Mouse (Mus musculus): ENCODE data around the gene Gabpb1. TPM values are rescaled to one million over a fixed set of nuclear protein-coding genes. Genes with fewer than 3 reads are reported as not detected.

Gabpb1 gene
- polyA plus RNA-seq (2012; rRNA removed), result 26.2 and 32.1 TPM in 2 replicates

DNA sequence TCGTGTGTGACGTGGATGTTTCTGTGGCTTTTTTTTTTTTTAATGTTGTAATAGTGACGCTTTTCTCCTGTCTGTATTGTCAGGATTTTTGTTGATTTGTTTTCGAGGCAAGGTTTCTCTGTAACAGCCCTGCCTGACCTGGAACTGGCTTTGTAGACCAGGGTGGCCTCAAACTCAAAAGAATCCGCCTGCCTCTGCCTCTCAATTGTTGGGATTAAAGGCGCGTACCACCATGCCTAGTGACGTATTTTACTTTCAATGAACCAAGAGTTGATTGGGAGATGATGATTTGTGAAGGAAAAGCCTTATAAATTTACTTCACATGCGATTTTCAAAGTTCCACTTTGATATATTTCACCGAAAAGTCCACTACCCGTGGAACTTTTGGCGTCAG lies at the start of gene Gabpb1:
TSS of gene Gabpb1 (minus strand) at position 216 of the 394 bp plus-strand sequence.
- Histone ChIP-seq H3K27ac (ENCODE audit: control insufficient read depth, insufficient read depth, low read length) (peak within 1 kb of the TSS; percentile 86), H3K36me3 (ENCODE audit: control insufficient read depth, insufficient read depth, low read length) (no peaks in the 10 kb centered on the region), H3K4me3 (ENCODE audit: control insufficient read depth, insufficient read depth, low read length) (peak within 1 kb of the TSS; percentile 91), H3K27me3 (ENCODE audit: control insufficient read depth, insufficient read depth, low read length) (no peaks in the 10 kb centered on the region), H3K4me1 (replicated peaks; ENCODE audit: control insufficient read depth, insufficient read depth, low read length) (peaks cover 4% of the 10 kb centered on the region)
- no peak for TF ChIP-seq POLR2A (IDR thresholded peaks at IDR 0.05; ENCODE audit: control insufficient read depth, extremely low read depth, insufficient read depth, low read length, poor library complexity)
- no peak for TF ChIP-seq CTCF (IDR thresholded peaks at IDR 0.05; ENCODE audit: borderline replicate concordance, control insufficient read depth, extremely low read depth, insufficient read depth, low read length, poor library complexity)
- 15% methylated on average over 12 of the region's 12 CpGs for WGBS
- DNase-seq, result no peak

DNA sequence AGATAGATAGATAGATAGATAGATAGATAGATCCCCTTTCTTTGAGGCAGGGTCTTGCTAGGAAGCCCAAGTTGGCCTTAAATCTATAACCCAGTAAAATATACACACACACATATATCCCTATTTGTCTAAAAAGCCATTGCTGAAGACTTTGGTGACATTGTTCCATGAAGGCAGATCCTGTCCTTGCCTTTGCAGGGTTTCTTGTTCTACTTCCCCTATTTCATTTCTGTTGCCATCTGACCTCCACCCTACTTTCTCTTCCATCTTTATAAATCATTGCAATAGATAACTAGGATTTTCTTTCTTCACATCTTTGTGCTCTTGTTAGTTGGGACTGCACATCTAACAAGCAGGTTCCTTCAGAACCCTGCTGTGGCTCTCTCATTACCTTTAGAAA lies 36.8 kb upstream of the Gabpb1 start:
- H3K36me3 ChIP-seq (ENCODE audit: control insufficient read depth, insufficient read depth, low read length), result no peaks in the 10 kb centered on the region
- no peak for DNase-seq
- peaks cover 2% of the 10 kb centered on the region for H3K4me1 ChIP-seq (replicated peaks; ENCODE audit: control insufficient read depth, insufficient read depth, low read length)
- TF ChIP-seq CTCF (IDR thresholded peaks at IDR 0.05; ENCODE audit: borderline replicate concordance, control insufficient read depth, extremely low read depth, insufficient read depth, low read length, poor library complexity), result no peak
- no peak for TF ChIP-seq POLR2A (IDR thresholded peaks at IDR 0.05; ENCODE audit: control insufficient read depth, extremely low read depth, insufficient read depth, low read length, poor library complexity)
- no peak overlapping the region for H3K4me3 ChIP-seq (ENCODE audit: control insufficient read depth, insufficient read depth, low read length)
- H3K27ac ChIP-seq (ENCODE audit: control insufficient read depth, insufficient read depth, low read length), result no peak overlapping the region
- no peaks in the 10 kb centered on the region for H3K27me3 ChIP-seq (ENCODE audit: control insufficient read depth, insufficient read depth, low read length)

GRCm38 (mm10) chr2:126712526-126712925 lies 36.4 kb upstream of the Gabpb1 start:
- over 99% methylated on average over 5 of the region's 5 CpGs for WGBS
- TF ChIP-seq POLR2A (IDR thresholded peaks at IDR 0.05; ENCODE audit: control insufficient read depth, extremely low read depth, insufficient read depth, low read length, poor library complexity) (no peak), CTCF (IDR thresholded peaks at IDR 0.05; ENCODE audit: borderline replicate concordance, control insufficient read depth, extremely low read depth, insufficient read depth, low read length, poor library complexity) (no peak)

GRCm38 (mm10) chr2:126708361-126708760 lies 32.2 kb upstream of the Gabpb1 start:
- DNase-seq, result no peak
- H3K27ac ChIP-seq (ENCODE audit: control insufficient read depth, insufficient read depth, low read length), result no peak overlapping the region
- H3K36me3 ChIP-seq (ENCODE audit: control insufficient read depth, insufficient read depth, low read length), result no peaks in the 10 kb centered on the region
- no peaks in the 10 kb centered on the region for H3K27me3 ChIP-seq (ENCODE audit: control insufficient read depth, insufficient read depth, low read length)
- 5% methylated on average over 4 of the region's 4 CpGs for WGBS
- H3K4me3 ChIP-seq (ENCODE audit: control insufficient read depth, insufficient read depth, low read length), result no peak overlapping the region
- H3K4me1 ChIP-seq (replicated peaks; ENCODE audit: control insufficient read depth, insufficient read depth, low read length), result peaks cover 2% of the 10 kb centered on the region
- no peak for TF ChIP-seq CTCF (IDR thresholded peaks at IDR 0.05; ENCODE audit: borderline replicate concordance, control insufficient read depth, extremely low read depth, insufficient read depth, low read length, poor library complexity)
- no peak for TF ChIP-seq POLR2A (IDR thresholded peaks at IDR 0.05; ENCODE audit: control insufficient read depth, extremely low read depth, insufficient read depth, low read length, poor library complexity)

More at GRCm38 (mm10) chr2:126712526-126712925, 36.4 kb upstream of the Gabpb1 start:
- no peaks in the 10 kb centered on the region for H3K36me3 ChIP-seq (ENCODE audit: control insufficient read depth, insufficient read depth, low read length)
- no peak for DNase-seq
- no peaks in the 10 kb centered on the region for H3K27me3 ChIP-seq (ENCODE audit: control insufficient read depth, insufficient read depth, low read length)
- H3K27ac ChIP-seq (ENCODE audit: control insufficient read depth, insufficient read depth, low read length), result no peak overlapping the region
- H3K4me3 ChIP-seq (ENCODE audit: control insufficient read depth, insufficient read depth, low read length), result no peak overlapping the region
- H3K4me1 ChIP-seq (replicated peaks; ENCODE audit: control insufficient read depth, insufficient read depth, low read length), result peaks cover 2% of the 10 kb centered on the region

- DNase-seq, result no peak
- no peak for TF ChIP-seq POLR2A (IDR thresholded peaks at IDR 0.05; ENCODE audit: control insufficient read depth, extremely low read depth, insufficient read depth, low read length, poor library complexity)
- no peak for TF ChIP-seq CTCF (IDR thresholded peaks at IDR 0.05; ENCODE audit: borderline replicate concordance, control insufficient read depth, extremely low read depth, insufficient read depth, low read length, poor library complexity)
- Histone ChIP-seq H3K36me3 (ENCODE audit: control insufficient read depth, insufficient read depth, low read length) (no peaks in the 10 kb centered on the region), H3K4me3 (ENCODE audit: control insufficient read depth, insufficient read depth, low read length) (peak overlapping the region; percentile 64), H3K4me1 (replicated peaks; ENCODE audit: control insufficient read depth, insufficient read depth, low read length) (peaks cover 2% of the 10 kb centered on the region), H3K27ac (ENCODE audit: control insufficient read depth, insufficient read depth, low read length) (no peak overlapping the region), H3K27me3 (ENCODE audit: control insufficient read depth, insufficient read depth, low read length) (no peaks in the 10 kb centered on the region)
- under 1% methylated on average over 23 of the region's 23 CpGs for WGBS
Observed at GRCm38 (mm10) chr2:126707438-126707779, 31.3 kb upstream of the Gabpb1 start.

DNA sequence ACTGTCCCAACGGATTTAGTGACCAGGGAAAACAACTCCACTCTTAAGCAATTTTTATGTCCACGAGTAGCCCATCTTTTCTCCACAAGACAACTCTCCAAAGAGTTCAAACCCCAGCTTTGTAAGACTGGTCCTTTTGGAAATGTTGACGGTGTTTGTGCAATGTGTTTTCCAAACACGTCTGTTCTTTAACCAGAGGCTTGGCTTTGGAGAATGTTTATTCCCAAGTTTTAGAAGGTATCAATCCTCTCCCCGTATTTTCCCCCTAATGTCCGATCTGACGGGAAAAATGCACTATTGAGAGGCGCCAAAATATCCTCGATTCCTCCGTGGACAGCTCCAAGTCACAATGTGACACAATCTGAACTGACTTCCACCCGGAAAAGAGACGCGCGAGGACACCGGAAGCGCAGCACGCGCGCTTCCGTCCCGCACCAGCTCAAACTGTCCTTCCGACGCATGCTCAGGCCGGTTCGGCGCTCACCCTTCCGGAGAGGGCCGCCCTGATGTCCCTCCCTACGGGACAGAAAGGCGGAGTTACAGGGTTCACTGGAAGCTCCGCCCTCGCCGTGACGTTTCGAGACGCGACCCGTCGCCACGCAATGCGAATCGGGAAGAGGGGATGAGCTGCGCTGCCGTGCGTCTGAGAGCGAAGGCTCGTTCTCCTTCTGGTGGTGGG lies 30.8 kb upstream of the Gabpb1 start, which contains the start of gene Usp8:
TSS of gene Usp8 (plus strand) at position 570 of the 679 bp plus-strand sequence.
- DNase-seq, result peak; percentile 97
- Histone ChIP-seq H3K4me3 (ENCODE audit: control insufficient read depth, insufficient read depth, low read length) (peak within 1 kb of the TSS; percentile 64), H3K36me3 (ENCODE audit: control insufficient read depth, insufficient read depth, low read length) (no peaks in the 10 kb centered on the region), H3K27me3 (ENCODE audit: control insufficient read depth, insufficient read depth, low read length) (no peaks in the 10 kb centered on the region), H3K4me1 (replicated peaks; ENCODE audit: control insufficient read depth, insufficient read depth, low read length) (peaks cover 2% of the 10 kb centered on the region), H3K27ac (ENCODE audit: control insufficient read depth, insufficient read depth, low read length) (no peak within 1 kb of the TSS)
- 2% methylated on average over 47 of the region's 47 CpGs for WGBS
- 0 out of 2 replicates have a peak, but pooled peaks have one; percentile 41 for TF ChIP-seq CTCF (IDR thresholded peaks at IDR 0.05; ENCODE audit: borderline replicate concordance, control insufficient read depth, extremely low read depth, insufficient read depth, low read length, poor library complexity)
- TF ChIP-seq POLR2A (IDR thresholded peaks at IDR 0.05; ENCODE audit: control insufficient read depth, extremely low read depth, insufficient read depth, low read length, poor library complexity), result peak; percentile 88

Measured in thymus, adult 2 months (tissue).